Mouse (Mus musculus): ENCODE results near the gene Zbtb22. TPM values are rescaled to one million over a fixed set of nuclear protein-coding genes. Genes with fewer than 3 reads are reported as not detected.
"Not testable (repeated sequence)": the region's sequence is repeated elsewhere in the genome, so short reads cannot be mapped to it uniquely, and the experiment has no call there.

Zbtb22 gene
- polyA plus RNA-seq, 1 experiment from 2014 or later = 12.1 TPM

DNA sequence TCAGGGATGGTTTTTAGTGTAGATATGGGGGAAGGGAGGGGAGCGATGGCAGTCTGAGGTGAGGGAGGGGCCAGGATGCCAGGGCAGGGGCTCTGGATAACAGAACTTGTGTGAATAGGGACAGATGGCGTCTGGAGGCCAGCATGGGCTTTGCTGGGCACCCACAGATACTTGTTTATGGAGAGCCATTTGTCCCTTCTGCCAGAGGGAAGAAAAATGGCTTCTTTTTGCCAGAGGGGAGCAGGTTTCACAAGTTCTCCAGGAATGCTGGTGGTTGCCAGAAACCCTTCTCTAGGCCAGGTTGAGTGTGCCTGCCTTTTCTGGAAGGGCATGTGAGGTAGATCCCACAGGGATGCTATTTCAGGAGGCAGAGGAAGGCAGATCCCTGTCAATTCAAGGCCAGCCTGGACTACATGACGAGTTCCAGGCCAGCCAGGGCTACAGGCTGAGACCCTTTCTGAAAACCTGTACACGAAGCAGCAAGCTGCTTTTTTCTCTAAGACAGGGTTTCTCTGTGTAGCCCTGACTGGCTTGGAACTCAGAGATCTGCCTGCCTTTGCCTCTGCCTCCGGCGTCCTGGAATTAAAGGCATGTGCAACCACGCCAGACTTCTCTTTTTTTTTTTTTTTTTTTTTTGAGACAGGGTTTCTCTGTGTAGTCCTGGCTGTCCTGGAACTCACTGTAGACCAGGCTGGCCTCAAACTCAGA lies 15.3 kb upstream of the Zbtb22 start:
- Histone ChIP-seq H3K9me3 (ENCODE audit: control insufficient read depth, low read length) (no peaks in the 10 kb centered on the region), H3K27me3 (ENCODE audit: control insufficient read depth, insufficient read depth, low read length) (no peaks in the 10 kb centered on the region), H3K4me1 (ENCODE audit: control insufficient read depth, insufficient read depth, low read length) (no peaks in the 10 kb centered on the region), H3K4me3 (replicated peaks; ENCODE audit: low read depth, low read length) (no peak overlapping the region), H3K9ac (replicated peaks; ENCODE audit: low read length) (no peak overlapping the region), H3K4me2 (ENCODE audit: low read length) (no peak overlapping the region), H3K36me3 (ENCODE audit: control insufficient read depth, insufficient read depth, low read length) (no peaks in the 10 kb centered on the region), H3K27ac (replicated peaks; ENCODE audit: low read depth, low read length) (no peak overlapping the region)
- DNase-seq (no peak), ATAC-seq (ENCODE audit: low FRiP score, low TSS enrichment) (no peak)
- WGBS = 74% methylated on average over 7 of the region's 7 CpGs

DNA sequence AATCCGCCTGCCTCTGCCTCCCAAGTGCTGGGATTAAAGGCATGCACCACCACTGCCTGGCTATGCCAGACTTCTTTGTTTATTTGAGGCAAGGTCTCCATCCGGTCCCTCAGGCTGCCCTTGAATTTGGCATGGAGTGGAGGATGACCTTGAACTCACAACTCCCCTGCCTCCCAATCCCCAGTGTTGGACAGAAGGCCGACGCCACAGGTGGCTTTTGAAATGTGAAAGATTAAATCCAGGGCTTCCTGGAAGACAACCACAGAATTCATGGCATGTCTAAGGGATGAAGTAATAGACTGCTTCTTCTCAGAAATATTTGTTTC lies 14.8 kb upstream of the Zbtb22 start:
- 86% methylated on average over 4 of the region's 4 CpGs for WGBS
- ATAC-seq (ENCODE audit: low FRiP score, low TSS enrichment) = no peak
- Histone ChIP-seq H3K9ac (replicated peaks; ENCODE audit: low read length) (no peak overlapping the region), H3K27ac (replicated peaks; ENCODE audit: low read depth, low read length) (no peak overlapping the region), H3K9me3 (ENCODE audit: control insufficient read depth, low read length) (no peaks in the 10 kb centered on the region), H3K27me3 (ENCODE audit: control insufficient read depth, insufficient read depth, low read length) (no peaks in the 10 kb centered on the region), H3K36me3 (ENCODE audit: control insufficient read depth, insufficient read depth, low read length) (no peaks in the 10 kb centered on the region), H3K4me1 (ENCODE audit: control insufficient read depth, insufficient read depth, low read length) (no peaks in the 10 kb centered on the region), H3K4me2 (ENCODE audit: low read length) (no peak overlapping the region), H3K4me3 (replicated peaks; ENCODE audit: low read depth, low read length) (no peak overlapping the region)
- no peak for DNase-seq

DNA sequence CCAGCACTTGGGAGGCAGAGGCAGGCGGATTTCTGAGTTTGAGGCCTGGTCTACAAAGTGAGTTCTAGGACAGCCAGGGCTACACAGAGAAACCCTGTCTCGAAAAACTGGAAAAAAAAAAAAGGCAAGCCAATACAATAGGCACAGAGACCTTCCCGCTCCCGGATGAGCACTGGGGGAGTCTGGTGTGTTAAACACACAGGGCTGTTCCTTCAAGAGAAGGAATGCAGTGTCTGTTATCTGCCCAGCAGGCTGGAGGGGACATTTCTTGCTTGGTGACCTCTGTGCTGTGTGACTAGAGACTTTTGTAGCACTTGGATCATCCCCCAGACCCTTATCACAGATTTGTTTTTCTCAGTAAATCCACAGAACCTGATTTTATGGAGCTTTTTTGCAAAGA lies 14.1 kb upstream of the Zbtb22 start:
- H3K4me1 ChIP-seq (ENCODE audit: control insufficient read depth, insufficient read depth, low read length) = no peaks in the 10 kb centered on the region
- 84% methylated on average over 4 of the region's 4 CpGs for WGBS
- no peak overlapping the region for H3K4me3 ChIP-seq (replicated peaks; ENCODE audit: low read depth, low read length)
- no peak overlapping the region for H3K4me2 ChIP-seq (ENCODE audit: low read length)
- DNase-seq (no peak), ATAC-seq (ENCODE audit: low FRiP score, low TSS enrichment) (no peak)
- no peaks in the 10 kb centered on the region for H3K27me3 ChIP-seq (ENCODE audit: control insufficient read depth, insufficient read depth, low read length)
- no peak overlapping the region for H3K27ac ChIP-seq (replicated peaks; ENCODE audit: low read depth, low read length)
- H3K9ac ChIP-seq (replicated peaks; ENCODE audit: low read length) = no peak overlapping the region
- no peaks in the 10 kb centered on the region for H3K9me3 ChIP-seq (ENCODE audit: control insufficient read depth, low read length)
- H3K36me3 ChIP-seq (ENCODE audit: control insufficient read depth, insufficient read depth, low read length) = no peaks in the 10 kb centered on the region

DNA sequence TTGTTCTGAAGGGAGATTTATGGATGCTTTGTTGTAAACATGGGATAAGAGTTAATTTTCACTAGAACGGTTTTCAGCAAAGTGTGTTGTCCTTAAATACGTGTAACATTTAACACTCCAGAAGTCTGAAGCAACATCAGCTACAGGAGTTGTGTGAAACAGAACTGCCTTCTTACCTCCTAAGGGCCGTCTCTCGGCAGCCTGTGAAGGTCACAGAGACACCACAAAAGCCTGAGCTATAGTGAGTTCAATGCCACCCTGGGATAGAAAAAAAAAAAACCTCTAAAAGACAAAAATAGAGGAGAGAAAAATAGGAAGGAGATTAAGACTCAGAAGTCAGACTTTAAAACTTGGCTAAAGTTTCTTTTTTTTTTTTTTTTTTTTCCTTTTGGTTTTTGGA lies 13.6 kb upstream of the Zbtb22 start:
- ATAC-seq (ENCODE audit: low FRiP score, low TSS enrichment) = no peak
- Histone ChIP-seq H3K9ac (replicated peaks; ENCODE audit: low read length) (no peak overlapping the region), H3K4me2 (ENCODE audit: low read length) (no peak overlapping the region), H3K4me3 (replicated peaks; ENCODE audit: low read depth, low read length) (no peak overlapping the region), H3K36me3 (ENCODE audit: control insufficient read depth, insufficient read depth, low read length) (no peaks in the 10 kb centered on the region), H3K9me3 (ENCODE audit: control insufficient read depth, low read length) (no peaks in the 10 kb centered on the region), H3K27ac (replicated peaks; ENCODE audit: low read depth, low read length) (no peak overlapping the region), H3K4me1 (ENCODE audit: control insufficient read depth, insufficient read depth, low read length) (no peaks in the 10 kb centered on the region), H3K27me3 (ENCODE audit: control insufficient read depth, insufficient read depth, low read length) (no peaks in the 10 kb centered on the region)
- no peak for DNase-seq
- 84% methylated on average over 4 of the region's 4 CpGs for WGBS

DNA sequence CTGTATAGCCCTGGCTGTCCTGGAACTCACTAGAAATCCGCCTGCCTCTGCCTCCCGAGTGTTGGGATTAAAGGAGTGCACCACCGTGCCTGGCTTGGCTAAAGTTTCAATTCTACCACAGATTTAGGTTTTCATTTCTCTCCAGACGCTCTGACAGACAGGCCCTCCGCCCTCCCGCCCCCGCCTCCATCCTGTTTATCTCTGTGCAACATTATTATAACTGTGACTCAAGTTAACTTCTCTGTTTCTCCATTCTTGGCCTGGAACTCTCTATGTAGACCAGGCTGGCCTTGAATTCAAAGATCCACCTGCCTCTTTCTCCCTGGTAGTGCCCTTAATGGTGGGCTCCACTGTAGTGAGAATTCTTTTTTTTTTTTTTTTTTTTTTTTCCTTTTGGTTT lies 13.2 kb upstream of the Zbtb22 start:
- Histone ChIP-seq H3K9me3 (ENCODE audit: control insufficient read depth, low read length) (no peaks in the 10 kb centered on the region), H3K27ac (replicated peaks; ENCODE audit: low read depth, low read length) (no peak overlapping the region), H3K4me3 (replicated peaks; ENCODE audit: low read depth, low read length) (no peak overlapping the region), H3K9ac (replicated peaks; ENCODE audit: low read length) (no peak overlapping the region), H3K27me3 (ENCODE audit: control insufficient read depth, insufficient read depth, low read length) (no peaks in the 10 kb centered on the region), H3K4me1 (ENCODE audit: control insufficient read depth, insufficient read depth, low read length) (no peaks in the 10 kb centered on the region), H3K36me3 (ENCODE audit: control insufficient read depth, insufficient read depth, low read length) (no peaks in the 10 kb centered on the region), H3K4me2 (ENCODE audit: low read length) (no peak overlapping the region)
- no peak for DNase-seq
- WGBS = 89% methylated on average over 7 of the region's 7 CpGs
- ATAC-seq (ENCODE audit: low FRiP score, low TSS enrichment) = no peak

DNA sequence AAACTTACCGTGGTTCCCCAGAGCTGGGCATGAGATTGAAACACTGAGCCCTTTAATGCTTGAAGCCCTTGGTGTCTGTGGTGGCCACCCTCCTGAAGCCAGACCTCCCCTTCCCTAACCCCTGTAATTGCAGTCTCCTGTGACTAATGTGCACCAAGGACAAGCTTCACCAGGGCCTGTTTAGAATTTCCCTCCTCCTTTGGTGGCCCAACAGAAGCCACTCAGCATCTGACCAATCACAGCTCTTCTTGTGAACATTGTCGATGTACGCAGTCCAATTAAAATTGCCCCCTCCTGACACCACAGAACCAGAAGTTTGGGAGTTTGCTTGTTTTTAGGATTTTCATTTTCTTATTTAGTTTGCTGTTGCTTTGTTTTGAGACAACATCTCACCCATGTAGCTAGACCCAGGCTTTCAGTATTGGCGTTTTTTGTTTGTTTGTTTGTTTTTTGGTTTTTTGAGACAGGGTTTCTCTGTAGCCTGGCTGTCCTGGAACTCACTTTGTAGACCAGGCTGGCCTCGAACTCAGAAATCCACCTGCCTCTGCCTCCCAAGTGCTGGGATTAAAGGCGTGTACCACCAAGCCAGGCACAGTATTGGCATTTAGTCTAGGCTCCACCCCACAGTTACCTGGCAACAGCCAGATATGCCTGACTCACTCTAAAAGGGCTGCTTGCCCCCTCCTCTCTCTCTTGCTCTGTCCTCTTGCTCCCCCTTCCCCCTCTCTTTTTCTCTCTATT lies 11.6 kb upstream of the Zbtb22 start:
- 76% methylated on average over 6 of the region's 6 CpGs for WGBS
- DNase-seq; H3K27ac ChIP-seq (replicated peaks; ENCODE audit: low read depth, low read length); H3K4me1 ChIP-seq (ENCODE audit: control insufficient read depth, insufficient read depth, low read length); H3K9me3 ChIP-seq (ENCODE audit: control insufficient read depth, low read length); H3K4me2 ChIP-seq (ENCODE audit: low read length); H3K36me3 ChIP-seq (ENCODE audit: control insufficient read depth, insufficient read depth, low read length); H3K4me3 ChIP-seq (replicated peaks; ENCODE audit: low read depth, low read length); H3K9ac ChIP-seq (replicated peaks; ENCODE audit: low read length); ATAC-seq (ENCODE audit: low FRiP score, low TSS enrichment); H3K27me3 ChIP-seq (ENCODE audit: control insufficient read depth, insufficient read depth, low read length): not testable (repeated sequence)

DNA sequence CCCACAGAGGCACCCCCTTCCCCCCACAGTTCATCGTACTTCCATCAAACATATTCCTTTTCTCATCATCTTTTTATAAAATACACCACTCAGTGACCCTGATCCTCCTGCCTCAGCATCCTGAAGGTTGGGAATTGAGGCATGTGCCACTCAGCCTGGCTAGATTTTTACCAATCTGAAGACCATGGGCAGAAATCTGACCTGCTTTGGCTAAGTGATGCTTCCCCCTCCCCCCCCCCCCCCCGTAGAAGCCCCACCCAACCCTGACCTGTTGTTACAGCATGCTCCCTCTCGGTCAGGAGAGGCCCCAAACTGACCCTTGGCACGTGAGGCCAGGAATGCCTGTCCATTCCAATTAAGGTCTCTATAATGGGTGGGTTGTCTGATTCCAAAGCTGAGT lies 10.9 kb upstream of the Zbtb22 start, which contains the start of gene Platr17:
Gene Platr17, plus strand, starts transcription at position 301 of the 400 bp plus-strand sequence.
- 13% methylated on average over 4 of the region's 4 CpGs for WGBS

DNA sequence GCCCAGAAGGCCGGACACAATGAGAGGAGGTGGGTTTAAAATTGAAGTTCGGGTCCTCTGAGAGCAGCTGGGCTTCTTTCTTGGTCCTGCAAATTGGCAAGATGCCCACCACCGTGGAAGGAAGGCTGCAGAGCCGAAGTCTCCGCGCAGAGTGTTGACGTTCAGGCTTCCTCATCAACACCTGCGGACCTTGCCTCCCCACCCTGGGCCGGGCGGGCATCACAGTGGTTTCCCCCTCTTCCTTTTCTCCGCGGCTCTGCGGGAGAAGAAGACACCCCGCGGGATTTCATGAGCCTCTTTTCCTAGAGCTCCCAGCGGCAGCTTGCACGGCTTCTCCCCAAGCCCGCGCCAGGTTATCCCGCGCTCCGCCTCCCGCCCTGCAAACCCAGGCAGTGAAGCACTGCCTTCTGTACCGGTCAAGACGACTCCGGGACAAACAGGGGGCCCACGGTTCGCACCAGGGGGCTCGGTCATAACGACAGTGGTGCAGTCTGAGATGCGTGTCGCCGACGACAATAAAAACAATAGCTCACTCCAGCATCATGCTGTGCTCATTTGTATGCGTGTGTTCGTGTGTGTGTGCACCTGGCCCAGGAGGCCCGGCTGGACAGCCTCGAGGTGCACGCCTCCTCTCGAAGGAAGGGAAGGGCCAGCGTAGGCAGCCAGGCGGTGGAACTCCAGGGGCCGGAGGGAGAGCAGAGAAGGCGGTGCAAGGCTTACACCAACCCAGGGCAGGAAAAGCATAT lies 7.2 kb upstream of the Zbtb22 start:
- H3K9ac ChIP-seq (replicated peaks; ENCODE audit: low read length) = peak overlapping the region; percentile 81
- peaks cover 14% of the 10 kb centered on the region for H3K4me1 ChIP-seq (ENCODE audit: control insufficient read depth, insufficient read depth, low read length)
- WGBS = under 1% methylated on average over 44 of the region's 44 CpGs
- H3K9me3 ChIP-seq (ENCODE audit: control insufficient read depth, low read length) = no peaks in the 10 kb centered on the region
- ATAC-seq (ENCODE audit: low FRiP score, low TSS enrichment) (peak; percentile 14), DNase-seq (peak; percentile 66)
- peak overlapping the region; percentile 93 for H3K4me2 ChIP-seq (ENCODE audit: low read length)
- no peaks in the 10 kb centered on the region for H3K27me3 ChIP-seq (ENCODE audit: control insufficient read depth, insufficient read depth, low read length)
- peak overlapping the region; percentile 76 for H3K4me3 ChIP-seq (replicated peaks; ENCODE audit: low read depth, low read length)
- peak overlapping the region; percentile 93 for H3K27ac ChIP-seq (replicated peaks; ENCODE audit: low read depth, low read length)
- H3K36me3 ChIP-seq (ENCODE audit: control insufficient read depth, insufficient read depth, low read length) = peaks cover 24% of the 10 kb centered on the region

More for the DNA sequence above, 10.9 kb upstream of the Zbtb22 start, which contains the start of gene Platr17:
- not testable (repeated sequence) for DNase-seq; H3K9ac ChIP-seq (replicated peaks; ENCODE audit: low read length); H3K27me3 ChIP-seq (ENCODE audit: control insufficient read depth, insufficient read depth, low read length); ATAC-seq (ENCODE audit: low FRiP score, low TSS enrichment); H3K4me1 ChIP-seq (ENCODE audit: control insufficient read depth, insufficient read depth, low read length); H3K4me2 ChIP-seq (ENCODE audit: low read length); H3K27ac ChIP-seq (replicated peaks; ENCODE audit: low read depth, low read length); H3K9me3 ChIP-seq (ENCODE audit: control insufficient read depth, low read length); H3K36me3 ChIP-seq (ENCODE audit: control insufficient read depth, insufficient read depth, low read length); H3K4me3 ChIP-seq (replicated peaks; ENCODE audit: low read depth, low read length)

All from midbrain, embryonic 14.5 days (tissue).